Mouse (Mus musculus) limb, embryonic 11.5 days (tissue): Measurements from ENCODE around the gene Klk9. TPM values are rescaled to one million over a fixed set of nuclear protein-coding genes. Genes with fewer than 3 reads are reported as not detected.
A peak's percentile ranks its signal among the peaks of the same experiment; 100 is the strongest.

Source experiments
- ATAC-seq: fragments of 200-750 bp; cut with Nextera tagmentation; 2 replicates; pipeline ENCODE4 v1.8.0; 2017; ENCODE audit warnings: low read depth; ENCODE audit not compliant: insufficient number of reproducible peaks, low FRiP score, low TSS enrichment
- DNase-seq: peaks from one replicate; pipeline ENCODE4 v3.0.0-alpha.2; 2015; ENCODE audit warnings: low spot score
- H3K27ac ChIP-seq: fragments of 300-500 bp; sonication (generic); replicated peaks from 2 replicates; pipeline ENCODE4 v1.5.1; 2014; ENCODE audit warnings: low read depth, mild to moderate bottlenecking, low read length
- H3K27me3 ChIP-seq: fragments of 300-500 bp; sonication (generic); 2 replicates; pipeline ENCODE4 v1.6.1; 2014; ENCODE audit warnings: mild to moderate bottlenecking, low read length, mixed read lengths; ENCODE audit not compliant: control insufficient read depth, insufficient read depth
- H3K36me3 ChIP-seq: fragments of 300-500 bp; sonication (generic); 2 replicates; pipeline ENCODE4 v1.6.1; 2014; ENCODE audit warnings: mild to moderate bottlenecking, low read length, moderate library complexity, mixed read lengths; ENCODE audit not compliant: control insufficient read depth, insufficient read depth
- H3K4me1 ChIP-seq: fragments of 300-500 bp; sonication (generic); 2 replicates; pipeline ENCODE4 v1.6.1; 2014; ENCODE audit warnings: low read length, mixed read lengths; ENCODE audit not compliant: control insufficient read depth, insufficient read depth
- H3K4me2 ChIP-seq: fragments of 300-500 bp; sonication (generic); 2 replicates; pipeline ENCODE4 v1.6.1; 2014; ENCODE audit warnings: low read depth, mild to moderate bottlenecking, moderate library complexity; ENCODE audit not compliant: severe bottlenecking
- H3K4me3 ChIP-seq: fragments of 300-500 bp; sonication (generic); 2 replicates; pipeline ENCODE4 v1.5.1; 2014; ENCODE audit warnings: low read depth, low read length
- H3K9ac ChIP-seq: fragments of 300-500 bp; sonication (generic); 2 replicates; pipeline ENCODE4 v1.6.1; 2014; ENCODE audit warnings: mild to moderate bottlenecking, low read length
- H3K9me3 ChIP-seq: fragments of 300-500 bp; sonication (generic); 2 replicates; pipeline ENCODE4 v1.6.1; 2016; ENCODE audit warnings: low read length; ENCODE audit not compliant: control insufficient read depth
- WGBS: fragments of 180-500 bp; shearing (Covaris S2); extraction: QIAGEN DNeasy Blood & Tissue Kit; methylation state at CpG from one replicate; pipeline ENCODE4 v1.1.7; 2014; 5-methylcytosine and 5-hydroxymethylcytosine counted together
- polyA plus RNA-seq: library from polyadenylated mRNA; unstranded; fragments of >200 nt; fragmentation: Nextera tagmentation; extraction: Ambion mirVana; gene quantifications from 2 replicates; pipeline ENCODE4 v1.2.1, GENCODE M21; 2014

Klk9 gene
- not detected in 2 replicates for polyA plus RNA-seq

GRCm38 (mm10) chr7:43791591-43791990 lies at the start of gene Klk9:
Gene Klk9 (plus strand): TSS chr7:43791891.
- WGBS: 76% methylated on average over 7 of the region's 7 CpGs
- Histone ChIP-seq H3K9ac (no peak within 1 kb of the TSS), H3K4me3 (no peak within 1 kb of the TSS), H3K27ac (no peak within 1 kb of the TSS), H3K4me1 (no peaks in the 10 kb centered on the region), H3K27me3 (peaks cover 7% of the 10 kb centered on the region), H3K36me3 (no peaks in the 10 kb centered on the region), H3K9me3 (no peaks in the 10 kb centered on the region), H3K4me2 (no peak within 1 kb of the TSS)
- DNase-seq (no peak), ATAC-seq (no peak)

- Histone ChIP-seq H3K4me3 (no peak overlapping the region), H3K9me3 (no peaks in the 10 kb centered on the region), H3K9ac (no peak overlapping the region), H3K27me3 (no peaks in the 10 kb centered on the region), H3K4me2 (no peak overlapping the region), H3K4me1 (no peaks in the 10 kb centered on the region), H3K36me3 (no peaks in the 10 kb centered on the region), H3K27ac (no peak overlapping the region)
- no peak for ATAC-seq
- no peak for DNase-seq
- WGBS: 64% methylated on average over 1 of the region's 1 CpGs
These were observed 43.9 kb upstream of the Klk9 start for GRCm38 (mm10) chr7:43747788-43748187.

DNA sequence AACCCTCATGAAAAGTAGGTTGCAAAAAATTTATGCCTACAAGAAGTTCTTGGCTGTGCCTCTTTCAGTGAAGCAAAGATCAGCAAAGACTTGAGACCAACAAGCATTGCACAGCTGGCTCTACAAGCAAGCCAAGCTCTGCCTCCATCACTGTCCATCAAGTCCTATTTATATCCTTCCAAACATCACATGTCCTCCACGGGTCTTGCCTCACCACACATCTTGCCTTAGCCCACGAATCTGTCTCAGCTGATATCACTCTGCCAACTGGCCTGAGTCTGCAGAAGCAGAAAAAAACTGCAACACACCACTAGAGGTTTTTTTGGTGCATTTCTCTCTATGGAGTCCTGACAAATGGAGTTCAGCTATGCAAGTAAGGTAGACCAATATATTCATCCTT lies 38.9 kb upstream of the Klk9 start:
- no peak for ATAC-seq
- H3K27me3 ChIP-seq: no peaks in the 10 kb centered on the region
- no peak overlapping the region for H3K4me3 ChIP-seq
- no peak overlapping the region for H3K9ac ChIP-seq
- 71% methylated on average over 2 of the region's 2 CpGs for WGBS
- H3K4me1 ChIP-seq: no peaks in the 10 kb centered on the region
- no peaks in the 10 kb centered on the region for H3K9me3 ChIP-seq
- no peak for DNase-seq
- H3K4me2 ChIP-seq: no peak overlapping the region
- H3K27ac ChIP-seq: no peak overlapping the region
- no peaks in the 10 kb centered on the region for H3K36me3 ChIP-seq

DNA sequence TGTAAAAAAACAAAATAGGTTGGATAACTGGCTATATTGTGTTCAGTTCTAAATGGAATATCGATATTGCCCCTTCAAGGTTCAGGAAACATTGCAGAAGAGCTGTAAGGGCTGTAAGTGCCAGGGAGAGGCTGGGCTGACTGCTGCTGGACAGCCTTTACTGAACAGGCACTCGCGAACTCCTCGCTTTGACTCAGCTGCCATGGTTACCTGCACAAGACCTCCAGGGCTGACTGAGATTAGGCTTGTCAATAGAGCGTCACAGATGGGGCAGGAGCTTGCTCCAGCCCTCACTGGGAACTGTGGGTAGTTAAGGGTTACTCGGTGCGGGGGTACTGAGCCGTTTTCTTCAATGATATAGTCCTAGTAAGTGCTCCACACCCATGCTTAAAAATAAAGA lies 25.2 kb upstream of the Klk9 start:
- DNase-seq (no peak), ATAC-seq (no peak)
- Histone ChIP-seq H3K9me3 (no peaks in the 10 kb centered on the region), H3K27me3 (no peaks in the 10 kb centered on the region), H3K27ac (no peak overlapping the region), H3K9ac (no peak overlapping the region), H3K4me3 (no peak overlapping the region), H3K4me2 (no peak overlapping the region), H3K4me1 (no peaks in the 10 kb centered on the region), H3K36me3 (no peaks in the 10 kb centered on the region)
- 57% methylated on average over 8 of the region's 8 CpGs for WGBS

- no peak within 1 kb of the TSS for H3K4me2 ChIP-seq
- WGBS: 82% methylated on average over 4 of the region's 4 CpGs
- H3K4me3 ChIP-seq: no peak within 1 kb of the TSS
- no peak within 1 kb of the TSS for H3K9ac ChIP-seq
- no peaks in the 10 kb centered on the region for H3K36me3 ChIP-seq
- H3K4me1 ChIP-seq: no peaks in the 10 kb centered on the region
- H3K27me3 ChIP-seq: no peaks in the 10 kb centered on the region
- ATAC-seq (no peak), DNase-seq (no peak)
- H3K27ac ChIP-seq: no peak within 1 kb of the TSS
- no peaks in the 10 kb centered on the region for H3K9me3 ChIP-seq
These were observed 23.1 kb upstream of the Klk9 start, which contains the start of gene Klk12 for GRCm38 (mm10) chr7:43768597-43768996. Gene Klk12 (plus strand): TSS chr7:43768897.

GRCm38 (mm10) chr7:43769636-43770035 lies 22.1 kb upstream of the Klk9 start:
- WGBS: 88% methylated on average over 8 of the region's 8 CpGs
- DNase-seq: no peak

GRCm38 (mm10) chr7:43770701-43771100 lies 21.0 kb upstream of the Klk9 start:
- DNase-seq (peak; percentile 9), ATAC-seq (no peak)
- H3K4me2 ChIP-seq: no peak overlapping the region
- H3K4me3 ChIP-seq: no peak overlapping the region
- no peaks in the 10 kb centered on the region for H3K36me3 ChIP-seq
- no peaks in the 10 kb centered on the region for H3K9me3 ChIP-seq
- no peaks in the 10 kb centered on the region for H3K27me3 ChIP-seq
- no peaks in the 10 kb centered on the region for H3K4me1 ChIP-seq
- 91% methylated on average over 10 of the region's 10 CpGs for WGBS
- no peak overlapping the region for H3K9ac ChIP-seq
- no peak overlapping the region for H3K27ac ChIP-seq

More at GRCm38 (mm10) chr7:43769636-43770035, 22.1 kb upstream of the Klk9 start:
- H3K4me1 ChIP-seq: no peaks in the 10 kb centered on the region
- no peak for ATAC-seq
- H3K9me3 ChIP-seq: no peaks in the 10 kb centered on the region
- H3K4me3 ChIP-seq: no peak overlapping the region
- no peak overlapping the region for H3K27ac ChIP-seq
- H3K27me3 ChIP-seq: no peaks in the 10 kb centered on the region
- H3K9ac ChIP-seq: no peak overlapping the region
- H3K4me2 ChIP-seq: no peak overlapping the region
- no peaks in the 10 kb centered on the region for H3K36me3 ChIP-seq

DNA sequence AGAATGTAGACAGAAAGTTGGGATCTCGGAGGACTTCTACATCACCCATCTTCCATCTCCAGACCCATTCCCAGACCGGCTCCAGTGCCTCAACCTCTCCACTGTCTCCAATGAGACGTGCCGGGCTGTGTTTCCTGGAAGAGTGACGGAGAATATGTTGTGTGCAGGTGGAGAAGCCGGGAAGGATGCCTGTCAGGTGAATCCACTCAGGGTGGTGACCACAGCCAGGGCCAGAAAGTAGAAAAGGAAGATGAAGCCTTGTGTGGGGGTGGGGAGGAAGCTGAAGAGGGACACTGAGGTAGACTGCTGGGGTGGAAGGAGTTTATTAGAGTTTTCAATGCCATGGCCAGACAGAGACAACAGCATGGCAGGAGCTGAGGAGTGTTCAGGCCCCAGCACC lies 19.8 kb upstream of the Klk9 start:
- Histone ChIP-seq H3K36me3 (no peaks in the 10 kb centered on the region), H3K27ac (no peak overlapping the region), H3K4me1 (no peaks in the 10 kb centered on the region), H3K4me2 (no peak overlapping the region), H3K9me3 (no peaks in the 10 kb centered on the region), H3K27me3 (no peaks in the 10 kb centered on the region), H3K9ac (no peak overlapping the region), H3K4me3 (no peak overlapping the region)
- DNase-seq (no peak), ATAC-seq (no peak)
- 97% methylated on average over 6 of the region's 6 CpGs for WGBS

GRCm38 (mm10) chr7:43772901-43773300 lies 18.8 kb upstream of the Klk9 start:
- WGBS: 71% methylated on average over 3 of the region's 3 CpGs
- Histone ChIP-seq H3K4me3 (no peak overlapping the region), H3K9me3 (no peaks in the 10 kb centered on the region), H3K4me1 (no peaks in the 10 kb centered on the region), H3K4me2 (no peak overlapping the region), H3K27me3 (no peaks in the 10 kb centered on the region), H3K27ac (no peak overlapping the region), H3K9ac (no peak overlapping the region), H3K36me3 (no peaks in the 10 kb centered on the region)
- no peak for ATAC-seq
- peak; percentile 7 for DNase-seq
